Mouse (Mus musculus) megakaryocyte-erythroid progenitor cell, adult 5-6 weeks (primary cell): ENCODE data around the gene Magi2. TPM values are rescaled to one million over a fixed set of nuclear protein-coding genes. Genes with fewer than 3 reads are reported as not detected.
"Not testable (repeated sequence)": the region's sequence is repeated elsewhere in the genome, so short reads cannot be mapped to it uniquely, and the experiment has no call there.

ENCODE experiments used
- ATAC-seq: replicated peaks from 2 replicates; pipeline ENCODE4 v1.8.0; 2016; ENCODE audit warnings: mild to moderate bottlenecking, inconsistent platforms; ENCODE audit not compliant: severe bottlenecking, poor library complexity, low FRiP score, low TSS enrichment
- total RNA-seq, 2 experiments: library from RNA; stranded (forward) in 1 of 2; stranded (reverse) in 1 of 2; fragments of 200-1000, 215-1000 nt in 1 of 2; fragments of >200 nt in 1 of 2; fragmentation: Nextera tagmentation in 1 of 2; gene quantifications; 2 replicates each; pipeline ENCODE4 v1.2.3; 2014 to 2017

Magi2 gene
- total RNA-seq, 2 experiments from 2014 or later, result 0.23 to 0.52 TPM

DNA sequence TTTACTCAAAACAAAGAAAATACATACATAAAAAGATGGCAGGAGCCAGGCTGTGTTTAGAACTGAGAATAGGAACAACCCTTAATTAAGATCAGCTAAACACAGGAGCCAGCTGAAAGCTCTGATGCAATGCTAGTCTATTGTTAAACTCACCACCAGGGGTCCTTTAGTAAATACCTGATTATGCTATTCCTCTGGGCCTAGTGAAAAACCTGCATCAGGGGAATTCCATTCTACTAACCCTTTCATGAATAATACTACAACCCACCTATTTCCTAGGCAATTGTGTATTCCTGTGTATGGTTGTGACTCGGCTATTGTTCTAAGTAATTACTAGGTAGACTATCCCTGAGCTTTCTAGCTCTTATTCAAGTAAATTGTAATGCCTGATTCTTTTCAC, 177.4 kb downstream of the Magi2 start:
- not testable (repeated sequence) for ATAC-seq

DNA sequence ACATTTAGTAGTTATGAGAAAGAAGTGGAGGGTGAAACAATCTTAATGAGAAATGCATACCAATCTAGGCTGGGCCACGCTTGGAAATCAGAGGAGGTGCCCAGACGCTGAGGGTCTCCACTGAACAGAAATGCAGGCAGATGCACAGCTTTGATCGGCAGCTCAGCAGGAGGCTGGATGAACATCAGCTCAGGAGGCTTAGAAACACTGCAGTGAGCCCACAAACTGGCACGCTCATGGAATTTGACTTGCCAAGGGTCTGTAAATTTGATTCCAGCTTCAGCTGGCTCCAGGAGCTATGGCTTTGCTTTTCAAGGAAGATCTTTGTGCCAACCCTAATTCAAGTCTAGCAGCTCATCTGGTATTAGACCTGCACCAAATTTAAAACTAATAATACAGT, 187.7 kb downstream of the Magi2 start:
- no peak for ATAC-seq

DNA sequence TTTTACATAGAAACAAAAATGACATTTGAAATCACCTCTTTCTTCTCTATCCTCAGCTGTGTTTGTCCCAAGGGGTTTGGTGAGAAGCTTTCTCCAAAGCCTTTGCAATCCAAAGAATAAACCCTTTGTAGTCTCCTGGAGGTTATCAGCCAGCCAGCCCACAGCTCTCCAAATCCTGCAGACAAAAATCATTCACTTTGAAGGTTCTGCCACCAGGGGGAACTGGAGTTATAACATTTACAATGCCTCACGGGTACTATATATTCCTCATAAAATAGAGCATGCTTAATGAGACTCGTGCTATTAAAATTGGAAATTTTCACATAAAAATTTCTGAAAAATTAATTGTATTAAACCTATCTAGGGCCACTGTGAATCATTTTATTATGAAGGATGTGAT, 202.5 kb downstream of the Magi2 start:
- no peak for ATAC-seq

DNA sequence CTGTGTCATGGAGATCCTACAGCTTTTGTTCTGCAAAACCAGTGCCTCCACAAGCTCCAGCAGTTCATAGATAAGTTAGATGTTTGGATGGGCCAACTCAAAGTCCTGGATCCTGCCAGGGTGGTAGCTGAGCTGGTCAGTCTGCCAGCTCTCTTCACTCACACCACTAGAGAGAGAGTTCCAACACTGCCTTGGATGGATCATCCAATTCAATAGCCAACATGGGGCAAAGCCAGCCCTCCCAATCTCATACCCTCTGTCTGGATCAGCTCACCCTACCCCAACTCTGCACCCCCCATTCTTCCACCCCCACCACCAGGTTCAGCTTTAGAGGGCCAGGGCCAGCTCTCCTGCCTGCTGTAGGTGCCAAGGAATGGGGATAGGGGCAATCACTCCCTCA, 235.7 kb downstream of the Magi2 start:
- no peak for ATAC-seq

DNA sequence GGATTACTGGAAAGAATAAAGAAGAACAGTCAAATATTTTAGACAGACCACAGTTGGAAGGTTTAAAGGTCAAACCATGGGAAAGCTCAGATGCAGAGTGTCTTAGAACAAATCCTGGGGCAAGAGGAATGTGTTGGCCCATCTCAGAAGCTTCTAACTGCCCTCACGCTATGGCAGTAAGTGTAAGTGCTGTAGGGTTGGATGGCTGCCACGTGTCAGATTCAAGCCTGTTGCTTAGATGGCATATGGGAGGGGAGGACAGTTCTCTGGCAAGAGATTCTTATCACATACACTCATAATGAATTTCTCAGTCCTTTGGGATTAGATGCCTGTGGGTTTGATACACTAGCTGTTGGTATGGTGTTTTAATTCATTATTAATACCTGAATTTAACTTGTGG, 238.5 kb downstream of the Magi2 start:
- no peak for ATAC-seq

DNA sequence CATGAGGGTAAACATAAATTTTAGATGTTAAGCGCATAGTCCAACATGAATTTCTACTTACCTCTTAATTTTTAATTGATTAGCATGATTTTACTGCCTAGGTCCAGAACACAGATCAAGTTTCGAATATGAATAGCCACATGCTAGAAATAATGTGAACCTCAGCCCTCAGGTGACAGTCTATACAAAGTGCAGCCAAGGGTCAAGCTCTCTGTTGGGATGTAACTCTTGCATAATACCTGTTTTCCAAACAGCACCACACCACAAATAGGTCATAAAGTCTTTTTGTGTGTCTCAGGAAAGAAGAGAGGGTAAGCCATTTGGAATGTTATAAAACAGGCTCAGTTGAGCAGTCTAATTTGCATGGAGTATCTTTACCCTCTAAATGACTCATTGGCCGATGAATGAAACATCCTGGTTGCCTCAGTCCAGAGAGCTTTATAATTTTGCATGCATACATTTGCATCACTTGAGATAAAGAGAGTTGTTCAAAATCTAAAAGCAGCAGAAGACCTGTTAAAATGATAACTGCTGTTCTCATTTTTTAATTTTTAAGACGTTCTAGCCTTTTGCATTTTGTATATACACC, 246.1 kb downstream of the Magi2 start:
- no peak for ATAC-seq

DNA sequence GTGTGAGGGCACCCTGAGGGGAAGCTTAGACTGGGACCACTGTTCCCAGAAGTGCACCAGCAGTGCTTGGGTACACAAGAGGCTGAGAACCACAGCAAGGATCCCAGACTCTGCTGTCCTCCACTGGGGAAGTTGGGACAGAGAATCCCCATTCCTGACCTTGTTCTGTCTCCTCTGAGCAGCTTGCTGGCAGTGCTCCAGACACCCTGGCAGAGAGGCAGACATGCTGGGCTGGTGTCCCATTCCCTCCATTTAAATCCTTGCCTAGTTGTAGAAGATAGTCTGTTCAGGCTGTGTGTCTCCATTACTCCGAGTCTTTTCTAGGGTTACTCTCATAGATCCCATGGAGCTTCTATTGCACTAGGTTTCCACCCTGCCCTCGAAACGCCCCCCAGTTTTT, 256.1 kb downstream of the Magi2 start:
- ATAC-seq, result no peak

DNA sequence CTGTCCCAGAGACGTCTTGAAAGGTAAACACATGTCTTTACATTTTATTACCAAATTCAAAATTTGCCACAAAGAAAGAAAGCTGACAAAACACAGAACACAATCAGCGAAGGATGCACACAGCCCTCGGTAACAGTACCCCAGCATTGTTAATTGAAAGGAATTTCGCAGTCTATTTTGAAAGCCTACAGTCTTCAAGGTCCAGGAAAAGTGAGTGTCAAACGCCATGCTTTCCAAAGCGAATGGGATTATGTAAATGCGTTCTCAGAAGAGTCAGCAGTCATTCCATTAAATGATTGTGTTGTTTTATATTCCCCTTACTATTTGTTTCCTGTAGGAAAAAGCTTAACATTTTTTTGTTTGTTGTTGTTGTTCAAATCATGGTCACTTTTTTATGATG, 261.1 kb downstream of the Magi2 start:
- no peak for ATAC-seq

DNA sequence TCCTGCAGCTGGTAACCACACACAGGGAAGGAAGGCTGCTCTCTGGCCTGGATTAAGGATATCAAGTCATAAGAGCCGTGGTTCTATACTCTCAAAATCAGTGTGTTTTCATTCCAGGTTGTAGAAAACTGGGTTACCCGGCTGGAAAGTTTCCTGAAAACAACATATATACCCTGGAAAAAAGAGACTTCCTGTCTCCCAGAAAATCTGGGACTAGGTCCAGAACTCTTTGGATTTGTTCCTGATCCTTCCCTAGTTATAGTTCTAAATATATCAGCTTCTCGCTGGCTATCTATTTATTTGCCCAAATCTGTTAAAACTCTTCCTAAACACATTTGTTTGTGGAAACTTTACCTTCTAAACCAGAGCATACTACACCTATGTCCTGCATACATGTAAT, 274.2 kb downstream of the Magi2 start:
- ATAC-seq, result no peak

DNA sequence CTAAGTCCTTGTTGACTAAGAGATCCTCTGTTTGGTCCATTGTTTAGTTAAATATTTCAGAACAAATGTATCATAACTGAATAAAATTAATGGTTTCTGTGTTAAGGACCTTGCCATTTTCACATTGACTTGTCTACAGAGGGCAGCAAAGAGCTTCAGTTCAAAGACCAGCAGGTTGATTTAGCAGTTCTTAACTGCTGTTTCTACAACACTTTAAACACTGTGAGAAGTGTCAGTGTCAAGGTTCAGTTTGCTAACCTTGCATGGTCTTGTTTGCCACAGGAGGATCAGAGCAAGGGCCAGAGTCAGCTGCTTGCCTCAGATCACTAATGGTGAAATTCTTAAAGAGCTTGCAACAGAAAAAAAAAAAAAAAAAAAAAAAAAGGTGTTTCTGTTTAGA, 295.3 kb downstream of the Magi2 start:
- no peak for ATAC-seq

DNA sequence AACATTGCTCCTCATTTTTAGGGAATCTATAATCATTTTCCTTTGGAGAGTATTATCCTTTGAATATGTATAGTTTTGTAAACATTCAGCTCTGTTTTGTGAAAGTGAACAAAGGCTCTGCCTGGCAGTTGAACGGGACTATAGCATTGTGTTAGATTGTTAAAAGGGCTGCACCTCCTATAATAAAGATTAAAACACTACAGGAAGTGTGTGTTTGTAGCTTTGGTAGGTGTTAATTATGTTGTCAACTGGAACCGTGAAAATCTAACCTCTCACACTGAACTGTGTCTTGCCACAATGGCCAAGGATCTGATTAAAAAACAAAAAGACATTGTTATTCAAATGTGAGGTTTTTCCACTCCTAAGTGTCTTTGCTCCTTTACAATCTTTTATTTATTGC, 312.5 kb downstream of the Magi2 start:
- no peak for ATAC-seq

DNA sequence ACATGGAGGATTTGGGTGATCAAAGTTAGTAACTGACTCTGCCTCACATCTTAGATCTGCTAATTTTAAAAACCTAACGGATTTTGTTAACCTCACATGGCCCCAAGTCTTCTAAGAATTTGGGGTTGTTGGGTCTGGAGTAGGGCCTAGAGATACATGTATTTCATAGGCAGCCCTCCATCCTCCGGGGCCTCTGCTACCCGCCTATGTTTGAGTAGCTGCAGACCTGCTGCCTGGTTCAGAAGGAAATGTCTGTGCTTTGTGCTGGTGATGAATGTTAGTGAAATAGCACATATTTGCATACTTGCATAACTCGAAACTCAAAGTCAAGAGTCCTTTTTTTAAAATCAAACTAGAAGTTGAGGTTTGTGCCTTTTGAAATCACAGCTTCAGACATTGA, 319.6 kb downstream of the Magi2 start:
- no peak for ATAC-seq

DNA sequence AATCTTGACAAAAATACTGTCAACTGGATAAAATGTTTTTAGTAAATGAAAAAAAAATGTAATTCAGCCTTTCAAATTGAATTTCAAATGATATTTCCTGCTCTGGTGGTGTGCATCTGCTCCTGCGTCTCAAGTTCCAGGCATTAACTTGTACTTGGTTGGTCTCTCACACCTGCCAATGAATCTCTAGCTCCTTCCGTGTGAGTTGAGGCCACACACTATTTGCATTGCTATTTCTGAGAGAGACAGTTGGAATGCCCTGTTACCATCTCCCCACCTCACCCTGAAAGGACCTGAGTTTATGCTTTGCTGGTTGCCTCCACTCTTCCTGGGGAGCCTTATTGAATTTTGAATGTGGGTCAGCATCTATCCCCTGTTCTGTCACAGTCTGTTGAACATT, 320.1 kb downstream of the Magi2 start:
- no peak for ATAC-seq

DNA sequence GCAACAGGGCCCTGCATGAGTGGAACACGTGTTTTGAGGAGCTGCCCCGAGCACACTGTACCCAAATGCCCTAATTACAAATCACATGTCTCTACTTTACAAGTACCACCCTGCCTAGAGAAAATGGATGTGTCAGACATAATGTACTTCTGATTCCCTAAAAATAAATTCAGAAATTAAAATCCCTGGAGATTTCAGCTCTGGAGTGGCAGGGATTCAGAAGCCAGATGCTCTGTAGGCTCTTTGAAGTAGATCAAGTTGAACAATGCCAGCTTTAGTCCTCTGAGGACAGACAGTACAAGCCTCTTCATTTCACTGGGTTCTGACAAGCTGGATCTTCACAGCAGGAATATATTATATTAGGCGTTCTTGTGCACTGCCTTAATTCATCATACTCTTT, 326.7 kb downstream of the Magi2 start:
- ATAC-seq, result no peak

DNA sequence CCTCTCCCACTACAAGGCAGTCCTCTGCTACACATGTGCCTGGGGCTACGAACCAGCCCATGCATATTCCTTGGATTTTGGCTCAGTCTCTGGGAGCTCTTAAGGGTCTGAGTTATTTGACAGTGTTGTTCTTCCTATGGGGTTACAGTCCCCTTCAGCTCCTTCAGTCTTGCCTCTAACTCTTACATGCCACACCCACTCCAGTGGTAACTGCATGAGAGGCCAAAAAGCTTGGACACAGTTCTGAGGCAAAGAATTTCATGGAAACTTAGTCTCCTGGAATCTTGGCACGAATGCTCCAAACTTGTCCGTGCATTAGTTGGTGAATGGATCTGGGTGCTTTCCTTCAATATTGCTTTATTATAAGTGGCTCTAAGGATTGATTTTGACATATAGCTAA, 338.8 kb downstream of the Magi2 start:
- no peak for ATAC-seq

DNA sequence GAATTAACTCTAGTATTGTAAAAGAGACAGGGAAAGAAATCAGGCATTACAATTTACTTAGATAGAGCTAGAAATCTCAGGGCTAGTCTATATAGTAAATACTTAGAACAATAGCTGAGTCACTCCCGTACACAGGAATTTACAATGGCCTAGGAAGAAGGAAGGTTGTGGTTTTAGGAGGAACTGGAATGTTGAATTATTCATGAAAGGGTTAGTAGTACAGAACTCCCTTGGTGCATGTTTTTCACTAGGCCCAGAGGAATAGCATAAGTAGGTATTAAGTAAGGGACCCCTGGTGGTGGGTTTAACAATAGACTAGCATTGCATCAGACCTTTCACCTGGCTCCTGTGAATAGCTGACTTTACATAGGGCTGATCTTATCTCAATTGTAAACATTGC, 339.3 kb downstream of the Magi2 start:
- ATAC-seq, result not testable (repeated sequence)

DNA sequence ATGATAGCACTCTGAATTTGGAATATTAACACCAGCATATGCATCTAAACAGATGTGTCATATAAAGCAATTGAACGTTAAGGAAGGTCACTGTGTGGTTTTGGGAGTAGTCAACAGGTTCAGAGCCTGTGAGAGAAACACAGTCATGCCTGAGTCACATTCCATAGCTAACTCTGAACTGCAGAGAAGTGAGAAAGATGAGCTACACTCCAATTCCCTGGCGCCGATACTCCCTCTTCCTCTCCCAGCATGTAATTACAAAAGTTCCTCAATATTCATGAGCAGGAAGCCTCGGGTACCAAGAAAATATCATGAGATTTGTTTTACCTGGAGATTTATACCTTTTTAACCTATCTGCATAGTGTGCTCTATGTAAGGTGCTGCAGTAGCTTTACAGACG, 380.9 kb downstream of the Magi2 start:
- ATAC-seq, result no peak

DNA sequence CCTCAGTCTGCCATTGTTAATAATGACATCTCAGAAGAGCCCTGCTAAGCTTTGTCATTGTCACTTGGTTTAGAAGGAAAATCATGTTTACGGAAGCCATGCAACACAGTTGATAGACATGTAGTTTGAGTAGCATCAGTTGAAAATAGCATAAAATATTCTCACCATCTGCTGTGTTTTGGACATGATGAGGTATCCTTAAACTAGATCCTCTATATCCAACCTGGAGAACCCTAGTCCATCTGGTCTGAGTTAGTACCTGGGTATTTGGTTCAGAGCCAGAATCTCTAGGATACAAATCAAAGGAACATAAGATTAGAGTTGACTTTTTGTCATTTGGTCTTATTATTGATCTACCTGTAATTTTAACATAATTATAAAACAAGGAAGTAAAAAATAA, 385.0 kb downstream of the Magi2 start:
- ATAC-seq, result no peak

DNA sequence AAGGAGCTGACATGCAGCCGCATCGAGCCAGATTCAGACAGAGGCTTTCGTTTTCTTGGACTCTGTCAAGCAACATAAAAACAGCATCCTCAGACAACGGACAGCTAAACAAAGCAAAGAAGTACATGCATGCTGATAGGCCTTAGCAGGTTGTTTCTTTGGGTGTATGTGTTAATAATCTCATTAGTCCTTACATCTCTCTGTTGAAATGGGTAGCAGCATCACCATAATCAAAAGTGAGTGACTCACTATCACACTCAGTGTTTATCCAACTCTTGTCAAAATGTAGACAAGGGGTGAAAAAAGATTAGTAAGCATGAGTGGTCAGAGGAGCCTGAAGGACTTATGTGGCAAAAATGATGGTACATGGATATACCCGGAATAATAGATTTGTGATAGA, 394.8 kb downstream of the Magi2 start:
- ATAC-seq, result no peak

DNA sequence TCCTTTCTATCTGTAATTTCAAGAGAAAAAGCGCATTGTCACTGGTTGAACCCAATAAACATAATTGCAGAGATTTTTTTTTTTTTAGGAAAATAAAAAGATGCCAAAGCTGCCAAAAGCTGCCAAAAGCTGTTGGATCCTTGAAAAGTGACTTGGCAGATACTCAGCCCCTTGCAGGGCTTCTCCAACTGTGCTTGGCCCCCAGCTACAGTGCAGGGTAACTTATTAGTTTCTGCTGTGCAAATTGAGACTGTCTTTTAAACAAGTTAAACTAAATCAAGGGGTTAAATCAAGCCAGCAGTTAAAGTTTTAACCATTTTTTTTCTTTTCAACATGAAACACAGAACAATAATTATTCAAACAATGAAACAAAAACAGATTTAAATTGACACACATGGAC, 407.1 kb downstream of the Magi2 start:
- no peak for ATAC-seq

DNA sequence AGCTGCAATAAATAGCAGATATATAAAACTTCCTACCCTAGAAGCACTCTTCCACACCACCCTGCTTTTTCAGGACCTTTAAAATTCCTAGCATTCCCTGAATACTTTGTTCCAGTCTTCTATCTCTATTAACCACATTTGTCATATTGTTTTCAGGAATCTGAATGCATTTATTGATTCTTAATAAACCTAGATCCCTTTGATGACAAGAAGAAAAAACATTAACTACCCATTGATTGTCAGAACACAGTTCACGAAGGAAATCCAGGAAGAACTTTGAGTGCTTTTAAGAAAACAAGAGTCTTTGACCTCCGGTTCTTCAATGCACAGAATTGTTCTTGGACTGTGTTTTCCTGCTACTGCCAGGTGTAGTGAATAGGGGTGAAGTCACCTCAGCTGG, 411.0 kb downstream of the Magi2 start:
- ATAC-seq, result no peak

DNA sequence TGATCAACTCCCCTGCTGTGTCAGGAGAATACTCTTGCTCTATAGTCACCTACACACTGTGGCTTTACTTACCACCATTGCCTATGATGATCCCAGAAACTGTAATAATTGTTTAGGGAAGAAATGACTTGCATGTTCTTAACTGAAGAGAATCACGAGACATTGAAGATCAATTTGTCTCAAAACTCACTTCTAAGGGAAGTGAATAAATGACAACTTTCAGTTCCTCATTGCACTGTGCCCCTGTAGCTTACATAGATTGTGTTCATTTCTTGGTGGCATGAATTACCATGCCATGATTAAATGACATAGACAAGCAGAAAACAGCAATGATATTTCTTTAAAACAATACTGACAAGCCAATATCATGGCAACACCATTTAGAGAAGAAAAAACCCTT, 429.1 kb downstream of the Magi2 start:
- ATAC-seq, result no peak
